Mouse (Mus musculus) liver, adult 2 months (tissue): ENCODE results near the gene Tgfbrap1.

Experiments
- CTCF ChIP-seq: fragments of 200-500 bp; IDR thresholded peaks from 2 replicates; pipeline ENCODE4 v1.5.1; 2011; ENCODE audit warnings: low read depth, low read length, control low read depth
- POLR2A ChIP-seq: fragments of 200-500 bp; IDR thresholded peaks from 2 replicates; pipeline ENCODE4 v1.6.1; 2011; ENCODE audit warnings: low read length, control low read depth; ENCODE audit not compliant: insufficient read depth; ENCODE audit errors: extremely low read depth

DNA sequence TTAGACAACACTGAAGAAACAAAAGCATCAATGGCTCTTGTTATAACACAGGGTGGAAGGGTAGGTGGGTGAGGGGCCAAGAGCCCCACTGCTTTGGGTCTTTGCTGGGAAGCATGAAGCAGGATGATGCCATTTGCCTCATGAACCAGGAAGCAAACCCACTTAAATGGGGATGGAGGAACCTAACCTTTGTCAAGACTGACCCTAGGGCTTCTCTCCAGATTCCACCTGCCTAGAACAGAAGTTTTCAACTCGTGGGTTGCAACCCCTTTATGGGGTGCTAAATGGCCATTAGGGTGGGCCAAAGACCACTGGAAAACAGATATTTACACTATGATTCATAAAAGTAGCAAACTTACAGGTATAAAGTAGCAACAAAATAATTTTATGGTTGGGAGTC is 25.9 kb downstream of the Tgfbrap1 start:
- TF ChIP-seq CTCF (no peak), POLR2A (no peak)
